Mouse (Mus musculus): ENCODE data around the gene Fam83e.

GRCm38 (mm10) chr7:45741308-45741707 is 20.3 kb downstream of the Fam83e start:
- TF ChIP-seq SIN3A (IDR thresholded peaks at IDR 0.05; ENCODE audit: low read length) (no peak), USF1 (IDR thresholded peaks at IDR 0.05; ENCODE audit: low read depth, low read length) (no peak), ZC3H11A (IDR thresholded peaks at IDR 0.05; ENCODE audit: low read depth, low read length) (no peak), CTCF (conservative IDR thresholded peaks at IDR 0.05 in 1 of 2, IDR thresholded peaks at IDR 0.05 in 1 of 2; ENCODE audit: low read depth in 2 of 2, low read length in 2 of 2) (no peak), RCOR1 (conservative IDR thresholded peaks at IDR 0.05; ENCODE audit: low read depth, low read length) (no peak), JUND (conservative IDR thresholded peaks at IDR 0.05; ENCODE audit: low read depth, low read length) (no peak), CHD2 (IDR thresholded peaks at IDR 0.05; ENCODE audit: low read length) (no peak), POLR2A (IDR thresholded peaks at IDR 0.05; ENCODE audit: low read depth, low read length) (no peak), MAX (IDR thresholded peaks at IDR 0.05; ENCODE audit: low read length) (no peak), ELF1 (IDR thresholded peaks at IDR 0.05; ENCODE audit: low read depth, low read length) (no peak), BHLHE40 (IDR thresholded peaks at IDR 0.05; ENCODE audit: low read depth, low read length) (no peak), EP300 (IDR thresholded peaks at IDR 0.05; ENCODE audit: low read length) (no peak), ZMIZ1 (IDR thresholded peaks at IDR 0.05; ENCODE audit: low read depth, low read length) (no peak), USF2 (conservative IDR thresholded peaks at IDR 0.05; ENCODE audit: low read depth, low read length) (no peak)
